Mouse (Mus musculus) common myeloid progenitor, adult 5-6 weeks (primary cell): ENCODE data around the gene Plcg2. TPM values are rescaled to one million over a fixed set of nuclear protein-coding genes. Genes with fewer than 3 reads are reported as not detected.
A peak's percentile ranks its signal among the peaks of the same experiment; 100 is the strongest.

Experiments used
- ATAC-seq: replicated peaks from 2 replicates; pipeline ENCODE4 v1.8.0; 2016; ENCODE audit warnings: low read depth, mild to moderate bottlenecking, moderate TSS enrichment, inconsistent platforms; ENCODE audit not compliant: poor library complexity, severe bottlenecking
- total RNA-seq: library from RNA; stranded (forward); fragments of 200-1000, 187-1606 nt; gene quantifications from 2 replicates; pipeline ENCODE4 v1.2.3, GENCODE M21; 2017

Gene Plcg2
- total RNA-seq, 1 experiment from 2014 or later: 76.7 TPM

DNA sequence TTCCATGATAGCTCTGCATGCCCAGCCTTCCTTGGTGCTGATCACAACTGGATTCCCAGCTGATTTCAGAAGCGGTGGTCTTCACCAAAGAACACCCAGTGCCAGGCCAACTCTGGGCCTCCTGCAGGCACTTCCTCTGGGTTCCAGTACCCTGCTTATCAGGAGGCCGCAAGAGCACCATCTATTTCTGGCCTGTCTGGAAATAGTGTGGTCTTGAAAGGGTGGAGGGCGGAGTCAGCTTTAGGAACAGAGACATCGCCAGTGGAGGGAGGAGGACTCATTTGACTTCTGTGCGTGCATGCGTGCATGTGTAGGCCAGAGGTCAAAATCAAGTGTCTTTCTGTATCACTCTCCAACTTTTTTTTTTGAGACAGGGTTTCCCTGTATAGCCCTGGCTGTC, 45.7 kb downstream of the Plcg2 start:
- peak; percentile 73 for ATAC-seq

DNA sequence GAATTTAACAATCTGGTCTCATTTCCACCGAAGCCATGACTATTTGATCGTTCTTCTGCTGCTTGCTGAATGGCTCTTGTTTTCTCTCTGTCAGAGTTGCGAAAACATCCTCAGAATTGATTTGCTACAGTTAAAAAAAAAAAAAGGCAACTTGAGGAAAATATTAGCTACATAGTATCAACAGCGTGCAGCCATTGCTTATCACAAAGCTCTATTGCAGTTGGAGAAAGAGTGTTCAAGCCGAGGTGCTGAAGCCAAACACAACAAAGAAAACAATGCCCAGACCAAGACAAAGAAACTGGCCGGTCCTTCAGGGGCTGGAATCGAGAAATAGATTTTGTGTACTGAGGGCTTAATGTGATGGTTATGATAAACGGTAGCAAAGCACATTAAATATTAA, 47.0 kb downstream of the Plcg2 start:
- no peak for ATAC-seq

DNA sequence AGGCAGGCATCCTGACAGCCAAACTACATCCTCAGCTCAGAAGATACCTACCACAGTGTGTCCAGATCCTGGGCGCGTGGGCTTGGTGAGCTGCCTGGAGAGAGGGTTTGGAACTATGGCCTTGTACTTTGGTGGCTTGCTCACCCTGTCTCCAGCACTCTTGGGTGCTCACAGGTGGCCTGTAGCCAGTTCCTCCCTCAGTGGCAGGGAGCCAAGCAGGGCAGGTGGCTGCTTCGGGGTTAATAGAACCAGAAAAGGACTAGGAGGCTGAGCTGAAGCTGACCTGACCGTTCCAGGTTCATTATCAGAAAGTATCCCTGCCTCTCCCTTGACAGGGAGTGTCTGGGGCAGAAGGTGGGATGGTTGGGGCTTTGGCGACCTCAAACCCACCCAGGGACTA, 48.3 kb downstream of the Plcg2 start:
- ATAC-seq: no peak

DNA sequence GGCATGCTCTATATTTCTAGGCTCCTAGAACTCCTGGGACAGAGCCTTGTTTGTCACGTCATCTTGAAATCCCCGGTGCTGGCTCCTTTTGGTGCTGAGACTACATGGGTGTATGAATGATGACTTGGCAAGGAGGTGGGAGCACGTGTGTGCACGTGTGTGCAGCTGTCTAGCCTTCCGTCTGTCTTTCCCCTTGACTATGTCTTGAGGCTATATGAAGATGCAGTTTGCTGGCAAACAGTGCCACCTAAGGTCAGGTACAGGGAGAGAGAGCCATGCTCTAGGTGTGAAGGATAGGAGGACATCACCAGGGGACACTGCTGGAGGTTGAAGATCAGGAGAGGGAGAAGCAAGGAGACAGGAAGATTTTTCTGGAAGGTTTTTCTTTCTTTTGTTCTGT, 49.9 kb downstream of the Plcg2 start:
- ATAC-seq: peak; percentile 20; the same call in 1 of the 2 replicates

- peak; percentile 89 for ATAC-seq
These were observed 50.4 kb downstream of the Plcg2 start for GRCm38 (mm10) chr8:117548453-117548852.

DNA sequence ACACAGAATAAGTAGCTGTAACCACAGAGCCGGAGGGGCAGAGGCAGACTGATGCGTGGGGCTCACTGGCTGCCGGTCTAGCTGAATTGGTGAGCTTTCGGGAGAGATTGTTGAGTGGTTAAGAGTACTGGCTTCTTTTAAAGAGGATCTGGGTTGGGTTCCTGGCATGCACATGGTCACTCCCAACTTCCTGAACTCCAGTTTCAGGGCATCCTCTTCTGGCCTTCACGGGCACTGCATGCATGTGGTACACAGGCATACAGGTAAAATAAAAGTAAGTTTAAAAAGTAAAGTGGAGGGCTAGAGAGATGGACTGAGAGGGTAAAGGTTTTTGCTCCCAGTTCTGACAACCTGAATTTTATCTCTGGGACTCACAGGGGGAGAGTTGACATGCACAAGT, 52.4 kb downstream of the Plcg2 start:
- ATAC-seq: no peak

DNA sequence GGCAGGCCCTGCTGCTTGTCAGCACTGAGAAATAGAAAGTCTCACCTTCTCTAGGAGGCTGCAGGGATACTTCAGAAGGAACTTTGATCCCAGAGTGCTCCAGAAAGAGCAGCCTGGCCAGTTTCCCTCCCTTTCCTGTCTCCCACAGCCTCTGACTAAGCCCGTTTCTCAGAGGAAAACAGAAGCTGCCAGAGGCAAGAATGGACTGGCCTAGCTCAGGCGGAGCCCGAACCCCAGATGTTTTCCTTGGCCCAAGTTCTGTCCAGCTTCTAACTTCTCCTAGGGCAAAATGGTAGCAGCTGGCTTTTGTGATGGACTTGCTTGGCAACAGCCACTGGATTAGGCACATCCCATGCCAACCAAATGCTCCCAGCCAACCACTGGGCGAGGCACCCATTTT, 62.9 kb downstream of the Plcg2 start:
- ATAC-seq: no peak

- ATAC-seq: no peak
These were observed 63.8 kb downstream of the Plcg2 start for GRCm38 (mm10) chr8:117561735-117562361.

GRCm38 (mm10) chr8:117562445-117563014, 64.4 kb downstream of the Plcg2 start:
- peak; percentile 64 for ATAC-seq

- ATAC-seq: peak; percentile 76; the same call in 1 of the 2 replicates
These were observed 71.3 kb downstream of the Plcg2 start for GRCm38 (mm10) chr8:117569409-117569808.

- no peak for ATAC-seq
These were observed 78.2 kb downstream of the Plcg2 start for GRCm38 (mm10) chr8:117576291-117576785.

- peak; percentile 82 for ATAC-seq
These were observed 79.0 kb downstream of the Plcg2 start for GRCm38 (mm10) chr8:117577059-117577458.

- no peak for ATAC-seq
These were observed 79.8 kb downstream of the Plcg2 start for GRCm38 (mm10) chr8:117577883-117578282.

- no peak for ATAC-seq
These were observed 80.8 kb downstream of the Plcg2 start for GRCm38 (mm10) chr8:117578856-117579255.

DNA sequence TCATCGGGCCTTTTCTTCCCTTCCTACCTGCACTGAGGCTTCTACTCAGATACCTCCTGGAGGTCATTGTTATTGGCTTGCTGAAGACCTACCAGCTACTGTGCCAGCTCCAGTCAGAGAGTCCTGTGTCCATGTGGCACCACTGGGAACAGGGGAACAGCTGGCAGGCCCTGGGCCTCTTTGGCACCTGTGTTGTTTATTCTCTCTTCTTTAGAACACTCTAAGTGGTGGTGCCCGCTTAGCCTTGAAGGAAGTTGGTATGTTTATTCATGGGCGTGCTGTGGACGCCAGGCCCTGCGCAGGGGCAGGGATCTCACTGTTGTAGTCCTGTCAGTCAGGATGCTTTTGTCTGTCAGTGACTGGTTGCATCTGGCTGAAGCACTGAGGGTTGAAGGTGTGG, 95.8 kb downstream of the Plcg2 start:
- no peak for ATAC-seq

DNA sequence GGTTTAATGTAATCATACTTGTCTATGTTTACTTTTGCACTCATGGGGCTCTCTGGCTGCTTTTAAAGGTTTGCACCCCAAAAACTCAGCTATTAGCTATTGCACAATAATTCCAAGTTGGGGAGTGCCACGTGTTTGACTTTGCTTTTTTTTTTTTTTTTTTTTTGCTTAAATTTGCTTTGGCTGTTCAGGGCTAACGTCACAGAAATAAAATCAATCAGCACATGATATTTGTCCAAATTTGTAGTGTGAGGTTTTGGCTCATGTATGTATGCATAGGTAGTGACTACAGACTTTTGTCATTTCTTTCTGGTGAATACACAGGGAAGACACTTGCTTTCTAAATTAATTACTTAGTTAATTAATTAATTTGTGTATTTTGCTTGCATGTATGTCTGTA, 96.9 kb downstream of the Plcg2 start:
- ATAC-seq: no peak

DNA sequence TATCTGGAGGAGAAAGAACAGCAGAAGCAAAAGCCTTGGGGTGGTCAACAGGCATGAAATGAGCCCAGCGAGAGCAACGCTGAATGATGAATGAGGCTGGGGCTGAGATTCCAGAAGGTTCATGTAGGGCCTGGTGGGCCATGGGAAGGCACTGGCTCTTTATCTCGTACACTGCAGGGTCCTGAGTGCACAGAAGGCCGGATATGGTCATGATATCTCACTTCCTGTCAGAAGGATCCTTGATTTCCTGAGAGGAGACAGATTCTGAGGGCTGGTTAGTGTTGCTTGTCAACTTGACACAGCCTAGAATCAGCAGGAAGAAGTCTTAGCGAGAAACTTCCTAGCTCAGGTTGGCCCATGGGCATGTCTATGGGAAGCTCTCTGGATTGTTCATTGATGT, 98.7 kb downstream of the Plcg2 start:
- ATAC-seq: peak; percentile 98

GRCm38 (mm10) chr8:117600839-117601238, 102.7 kb downstream of the Plcg2 start:
- no peak for ATAC-seq

GRCm38 (mm10) chr8:117604101-117604500, 106.0 kb downstream of the Plcg2 start:
- ATAC-seq: no peak

DNA sequence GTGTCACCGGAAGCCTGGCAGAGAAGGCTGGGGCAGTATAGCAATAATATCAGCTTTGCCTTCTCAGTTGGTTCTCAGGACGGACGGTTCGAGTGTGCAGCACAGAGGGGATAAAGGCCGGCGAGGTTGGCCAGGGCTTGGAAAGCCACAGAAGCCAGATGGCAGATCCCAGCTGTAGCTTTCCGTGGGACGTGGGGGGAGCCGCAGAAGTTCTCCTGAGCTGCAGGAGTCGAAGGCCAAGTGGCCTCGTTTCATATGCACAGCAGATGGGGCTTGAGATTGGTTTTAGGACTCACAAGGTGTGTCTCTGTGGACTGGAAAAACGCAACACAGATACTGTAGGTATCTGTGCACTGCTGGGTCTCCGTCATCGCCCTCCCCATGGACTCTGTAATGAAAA, 106.6 kb downstream of the Plcg2 start:
- no peak for ATAC-seq

GRCm38 (mm10) chr8:117605201-117605600, 107.1 kb downstream of the Plcg2 start:
- no peak for ATAC-seq

- no peak for ATAC-seq
These were observed 112.4 kb downstream of the Plcg2 start for GRCm38 (mm10) chr8:117610506-117610905.
